Mouse (Mus musculus) liver, embryonic 13.5 days (tissue): ENCODE data around the gene Ampd1. TPM values are rescaled to one million over a fixed set of nuclear protein-coding genes. Genes with fewer than 3 reads are reported as not detected.

Experiments
- ATAC-seq: fragments of 200-750 bp; cut with Nextera tagmentation; 2 replicates; pipeline ENCODE4 v1.8.0; 2017; ENCODE audit warnings: low read depth, mild to moderate bottlenecking, moderate number of reproducible peaks, moderate library complexity
- DNase-seq: peaks from one replicate; pipeline ENCODE4 v3.0.0; 2022
- H3K27ac ChIP-seq: fragments of 300-500 bp; sonication (generic); 2 replicates; pipeline ENCODE4 v1.5.1; 2015; ENCODE audit warnings: moderate library complexity, mild to moderate bottlenecking, inconsistent platforms
- H3K27me3 ChIP-seq: fragments of 300-500 bp; sonication (generic); 2 replicates; pipeline ENCODE4 v1.6.1; 2015; ENCODE audit warnings: mild to moderate bottlenecking, inconsistent platforms
- H3K36me3 ChIP-seq: fragments of 300-500 bp; sonication (generic); 2 replicates; pipeline ENCODE4 v1.6.1; 2015; ENCODE audit warnings: mild to moderate bottlenecking, inconsistent platforms
- H3K4me1 ChIP-seq: fragments of 300-500 bp; sonication (generic); replicated peaks from 2 replicates; pipeline ENCODE4 v1.6.1; 2015; ENCODE audit warnings: inconsistent platforms
- H3K4me2 ChIP-seq: fragments of 300-500 bp; sonication (generic); 2 replicates; pipeline ENCODE4 v1.6.1; 2015; ENCODE audit warnings: inconsistent platforms, mild to moderate bottlenecking, moderate library complexity
- H3K4me3 ChIP-seq: fragments of 300-500 bp; sonication (generic); replicated peaks from 2 replicates; pipeline ENCODE4 v1.5.1; 2015; ENCODE audit warnings: mild to moderate bottlenecking, inconsistent platforms
- H3K9ac ChIP-seq: fragments of 300-500 bp; sonication (generic); 2 replicates; pipeline ENCODE4 v1.6.1; 2015; ENCODE audit warnings: mild to moderate bottlenecking, inconsistent platforms
- H3K9me3 ChIP-seq: fragments of 300-500 bp; sonication (generic); replicated peaks from 2 replicates; pipeline ENCODE4 v1.6.1; 2016; ENCODE audit warnings: inconsistent platforms
- WGBS: fragments of 180-500 bp; shearing (Covaris S2); methylation state at CpG from one replicate; pipeline ENCODE4 v1.1.7; 2015; ENCODE audit not compliant: insufficient replicate concordance; 5-methylcytosine and 5-hydroxymethylcytosine counted together
- polyA plus RNA-seq: library from polyadenylated mRNA; unstranded; fragments of >200 nt; fragmentation: Nextera tagmentation; extraction: Ambion mirVana; gene quantifications from 2 replicates; pipeline ENCODE4 v1.2.1, GENCODE M21; 2015

Gene Ampd1
- polyA plus RNA-seq, 1 experiment from 2014 or later: 0.38 TPM

DNA sequence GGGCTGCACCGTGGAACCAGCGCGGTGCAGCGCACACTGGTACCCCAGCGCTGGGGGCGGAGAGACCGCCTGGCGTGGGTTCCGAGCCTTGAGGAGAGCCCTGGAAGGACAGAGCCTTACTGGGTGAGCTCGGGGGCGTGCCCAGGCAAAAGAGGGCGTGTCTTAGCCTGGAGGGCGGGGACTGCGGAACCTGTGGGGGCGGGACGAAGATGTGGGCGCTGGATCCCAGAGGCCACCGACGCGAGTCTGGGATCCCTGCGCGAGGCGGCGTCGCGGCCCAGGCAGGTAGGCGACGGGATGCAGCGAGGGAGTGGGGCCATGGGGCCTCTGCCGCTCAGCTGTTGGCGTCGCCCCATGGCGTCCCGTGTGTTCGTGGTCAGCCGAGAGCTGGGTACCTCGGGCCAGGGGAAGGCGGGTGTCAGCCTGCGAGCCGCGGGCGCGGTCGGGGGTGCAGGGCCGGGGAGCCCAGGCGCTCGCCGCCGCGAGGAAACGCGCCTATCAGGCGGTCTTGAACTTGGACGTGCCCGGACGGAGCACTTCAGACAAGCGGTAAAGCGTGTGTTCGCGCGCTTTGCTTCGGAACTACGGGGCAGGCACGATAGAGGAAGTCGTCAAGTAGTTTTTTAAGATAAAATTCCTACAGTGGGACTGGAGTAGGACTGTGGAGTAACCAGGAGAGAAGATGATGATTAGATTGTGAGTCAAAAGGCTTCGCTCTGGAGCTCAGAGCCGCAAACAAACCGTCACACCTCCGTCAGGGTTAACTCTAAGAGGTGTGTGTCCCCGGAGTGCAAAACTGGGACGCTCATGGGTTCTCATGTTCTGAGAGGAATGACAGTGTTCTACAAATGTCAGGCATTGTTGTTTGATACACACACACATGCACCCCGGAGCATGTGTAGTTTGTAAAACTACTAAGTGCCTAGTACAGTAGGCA is 28.9 kb downstream of the Ampd1 start, which contains the start of gene Dennd2c:
Gene Dennd2c (plus strand): TSS at position 151 of the 937 bp plus-strand sequence.
- Histone ChIP-seq H3K9me3 (no peaks in the 10 kb centered on the region), H3K9ac (peak within 1 kb of the TSS; percentile 92), H3K27ac (peak within 1 kb of the TSS; percentile 94), H3K27me3 (no peaks in the 10 kb centered on the region), H3K36me3 (no peaks in the 10 kb centered on the region), H3K4me3 (peak within 1 kb of the TSS; percentile 90), H3K4me1 (peaks cover 50% of the 10 kb centered on the region), H3K4me2 (peak within 1 kb of the TSS; percentile 100)
- ATAC-seq (peak; percentile 93), DNase-seq (peak; percentile 98)
- 1% methylated on average over 72 of the region's 72 CpGs for WGBS

DNA sequence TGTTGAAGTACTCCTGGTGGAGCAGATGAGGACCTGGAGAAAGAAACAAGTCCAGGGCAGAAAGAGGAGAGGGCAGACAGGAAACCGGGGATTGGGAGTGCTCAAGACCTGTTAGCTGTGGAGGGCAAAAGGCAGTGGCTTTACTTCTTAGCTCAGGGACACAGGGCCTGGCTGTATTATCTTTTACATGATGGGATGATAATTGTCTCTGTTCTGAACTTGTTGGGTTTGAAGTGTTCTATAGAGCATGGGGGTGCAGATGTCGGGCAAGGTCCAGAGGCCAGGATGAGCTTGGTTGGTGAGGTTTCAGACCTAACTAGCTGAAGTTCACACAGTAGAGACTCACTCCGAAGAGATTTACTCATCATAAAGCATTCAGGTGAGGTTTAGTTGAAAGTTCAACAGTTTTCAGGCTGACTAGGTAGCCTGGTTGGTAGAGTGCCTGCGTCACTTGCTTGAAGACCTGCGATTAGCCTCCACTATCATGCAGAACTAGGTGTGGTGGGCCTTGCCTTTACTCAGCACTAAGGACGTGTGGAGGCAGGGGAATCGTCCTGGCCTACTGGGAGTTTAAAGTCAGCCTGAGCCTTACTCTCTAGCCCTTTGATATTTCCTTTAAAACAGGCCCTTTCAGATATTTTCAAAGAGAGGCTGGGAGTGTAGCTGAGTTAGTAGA is 33.9 kb downstream of the Ampd1 start:
- peaks cover 71% of the 10 kb centered on the region for H3K4me1 ChIP-seq
- DNase-seq (peak; percentile 25), ATAC-seq (peak; percentile 89)
- peak overlapping the region; percentile 82 for H3K27ac ChIP-seq
- peak overlapping the region; percentile 47 for H3K9ac ChIP-seq
- no peaks in the 10 kb centered on the region for H3K9me3 ChIP-seq
- peak overlapping the region; percentile 6; the same call in 1 of the 2 replicates for H3K4me3 ChIP-seq
- no peaks in the 10 kb centered on the region for H3K36me3 ChIP-seq
- H3K27me3 ChIP-seq: no peaks in the 10 kb centered on the region
- WGBS: 70% methylated on average over 7 of the region's 7 CpGs
- H3K4me2 ChIP-seq: peak overlapping the region; percentile 54

DNA sequence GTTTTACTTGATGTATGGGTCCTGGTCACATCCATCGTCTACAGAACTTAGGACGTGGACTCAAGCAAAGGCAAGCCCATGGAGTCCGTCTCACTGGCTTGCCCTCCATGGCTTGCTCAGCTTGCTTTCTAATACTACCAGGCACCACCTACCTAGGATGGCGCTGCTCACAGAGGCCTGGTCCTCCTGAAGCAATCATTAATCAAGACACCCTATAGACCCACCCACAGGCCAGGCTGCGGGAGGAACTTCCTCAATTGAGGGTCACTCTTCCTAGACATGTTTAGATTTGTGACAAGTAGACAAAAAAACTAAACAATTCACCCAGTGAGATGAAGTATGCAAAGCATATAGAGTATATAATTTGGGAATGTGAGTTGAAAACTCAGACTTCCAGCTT is 38.4 kb downstream of the Ampd1 start:
- DNase-seq (no peak), ATAC-seq (no peak)
- no peaks in the 10 kb centered on the region for H3K36me3 ChIP-seq
- 45% methylated on average over 5 of the region's 5 CpGs for WGBS
- H3K27me3 ChIP-seq: no peaks in the 10 kb centered on the region
- H3K9ac ChIP-seq: no peak overlapping the region
- no peak overlapping the region for H3K27ac ChIP-seq
- H3K4me3 ChIP-seq: no peak overlapping the region
- H3K9me3 ChIP-seq: no peaks in the 10 kb centered on the region
- no peak overlapping the region for H3K4me2 ChIP-seq
- H3K4me1 ChIP-seq: peaks cover 53% of the 10 kb centered on the region

DNA sequence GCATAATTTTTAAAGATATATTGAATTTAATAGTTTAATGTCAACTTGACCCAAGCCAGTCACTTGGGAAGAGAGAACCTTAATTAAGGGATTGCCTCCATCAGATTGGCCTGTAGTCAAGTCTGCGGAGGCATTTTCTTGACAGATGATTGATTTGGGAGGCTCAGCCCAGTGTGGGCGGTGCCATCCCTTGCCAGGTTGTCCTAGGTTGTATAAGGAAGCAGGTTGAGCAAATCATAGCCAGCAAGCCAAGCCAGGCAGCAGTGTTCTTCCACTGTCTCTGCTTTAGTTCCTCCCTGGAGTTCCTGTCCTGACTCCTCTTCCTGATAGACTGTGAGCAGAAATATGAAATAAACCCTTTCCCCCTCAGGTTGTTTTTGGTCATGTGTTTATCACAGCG is 49.8 kb downstream of the Ampd1 start:
- ATAC-seq: no peak
- peak overlapping the region; percentile 54 for H3K27ac ChIP-seq

DNA sequence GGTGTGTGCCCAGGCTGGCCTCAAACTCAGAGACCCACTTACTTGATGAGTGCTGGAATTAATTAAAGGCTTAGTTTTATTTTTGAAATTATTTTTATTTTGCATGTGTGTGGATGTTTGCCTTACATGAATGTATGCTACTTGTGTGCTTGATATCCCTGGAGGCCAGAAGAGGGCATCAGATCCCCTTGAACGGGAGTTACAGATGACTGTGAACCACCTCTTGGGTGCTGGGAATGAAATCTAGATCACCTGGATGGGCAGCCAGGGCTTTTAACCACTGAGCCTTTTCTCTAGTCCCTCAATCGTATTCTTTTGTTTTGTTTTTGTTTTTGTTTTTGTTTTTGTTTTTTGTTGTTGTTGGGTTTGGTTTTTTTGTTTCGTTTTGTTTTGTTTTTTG is 52.3 kb downstream of the Ampd1 start:
- H3K4me3 ChIP-seq: no peak overlapping the region
- 0 out of 2 replicates have a peak overlapping the region, but pooled peaks have one; percentile 33 for H3K9ac ChIP-seq
- DNase-seq: no peak
- H3K4me2 ChIP-seq: no peak overlapping the region
- H3K9me3 ChIP-seq: no peaks in the 10 kb centered on the region
- WGBS: 92% methylated on average over 3 of the region's 3 CpGs
- H3K36me3 ChIP-seq: peaks cover 5% of the 10 kb centered on the region; the same call in 1 of the 2 replicates
- H3K27ac ChIP-seq: no peak overlapping the region
- ATAC-seq: no peak
- H3K27me3 ChIP-seq: no peaks in the 10 kb centered on the region
- peaks cover 76% of the 10 kb centered on the region for H3K4me1 ChIP-seq

More for the DNA sequence above, 49.8 kb downstream of the Ampd1 start:
- no peak for DNase-seq
- Histone ChIP-seq H3K9ac (no peak overlapping the region), H3K4me3 (no peak overlapping the region), H3K9me3 (no peaks in the 10 kb centered on the region), H3K4me1 (peaks cover 70% of the 10 kb centered on the region), H3K36me3 (peaks cover 5% of the 10 kb centered on the region; the same call in 1 of the 2 replicates), H3K27me3 (no peaks in the 10 kb centered on the region), H3K4me2 (no peak overlapping the region)
- 75% methylated on average over 3 of the region's 3 CpGs for WGBS

DNA sequence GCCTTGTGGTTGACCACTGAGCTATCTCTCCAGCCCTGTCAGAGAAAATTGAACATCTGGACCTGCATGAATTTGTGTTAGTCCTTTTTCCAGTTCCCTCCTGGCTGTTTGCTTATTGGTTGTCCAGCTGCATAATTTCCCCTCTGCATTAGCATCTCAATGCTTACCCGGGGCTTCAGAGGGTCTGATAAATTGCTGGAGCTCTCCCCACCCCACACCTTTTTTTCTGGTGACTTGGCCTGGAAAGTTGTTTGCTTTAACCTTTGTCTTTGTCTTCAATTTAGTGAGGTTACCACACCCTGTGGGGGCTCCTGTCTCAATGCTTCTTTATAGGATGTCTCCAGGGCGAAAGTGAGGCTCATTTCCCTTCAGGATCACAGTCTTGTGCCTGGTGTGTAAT is 53.4 kb downstream of the Ampd1 start:
- WGBS: 62% methylated on average over 2 of the region's 2 CpGs
- H3K4me2 ChIP-seq: no peak overlapping the region

DNA sequence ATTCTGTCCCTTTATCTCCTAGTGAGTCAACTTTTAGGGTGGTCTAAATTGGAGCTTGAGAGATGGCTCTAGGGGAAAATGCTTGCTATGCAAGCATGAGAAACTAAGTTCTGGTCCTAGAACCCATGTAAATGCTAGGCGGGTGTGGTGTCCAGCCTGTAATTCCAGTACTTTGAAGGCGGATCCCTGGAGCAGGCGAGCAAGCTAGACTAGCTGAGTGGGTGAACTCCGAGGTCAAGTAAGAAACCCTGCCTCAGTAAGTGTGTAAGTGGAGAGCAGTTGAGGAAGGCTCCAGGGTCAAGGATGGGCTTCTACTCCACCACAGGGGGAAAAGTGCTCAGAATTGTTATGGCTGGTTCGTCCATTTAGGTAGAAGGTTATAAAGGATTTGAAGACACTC is 53.9 kb downstream of the Ampd1 start:
- DNase-seq (no peak), ATAC-seq (no peak)
- no peaks in the 10 kb centered on the region for H3K27me3 ChIP-seq
- H3K36me3 ChIP-seq: peaks cover 20% of the 10 kb centered on the region
- H3K9me3 ChIP-seq: no peaks in the 10 kb centered on the region
- no peak overlapping the region for H3K4me2 ChIP-seq
- 83% methylated on average over 5 of the region's 5 CpGs for WGBS
- H3K4me3 ChIP-seq: no peak overlapping the region
- 0 out of 2 replicates have a peak overlapping the region, but pooled peaks have one; percentile 7 for H3K9ac ChIP-seq
- H3K27ac ChIP-seq: peak overlapping the region; percentile 98
- peaks cover 82% of the 10 kb centered on the region for H3K4me1 ChIP-seq

More for the DNA sequence above, 53.4 kb downstream of the Ampd1 start:
- no peaks in the 10 kb centered on the region for H3K9me3 ChIP-seq
- H3K4me3 ChIP-seq: no peak overlapping the region
- no peaks in the 10 kb centered on the region for H3K27me3 ChIP-seq
- H3K27ac ChIP-seq: peak overlapping the region; percentile 98
- peaks cover 14% of the 10 kb centered on the region for H3K36me3 ChIP-seq
- 0 out of 2 replicates have a peak overlapping the region, but pooled peaks have one; percentile 4 for H3K9ac ChIP-seq
- H3K4me1 ChIP-seq: peaks cover 79% of the 10 kb centered on the region
- ATAC-seq (no peak), DNase-seq (no peak)

DNA sequence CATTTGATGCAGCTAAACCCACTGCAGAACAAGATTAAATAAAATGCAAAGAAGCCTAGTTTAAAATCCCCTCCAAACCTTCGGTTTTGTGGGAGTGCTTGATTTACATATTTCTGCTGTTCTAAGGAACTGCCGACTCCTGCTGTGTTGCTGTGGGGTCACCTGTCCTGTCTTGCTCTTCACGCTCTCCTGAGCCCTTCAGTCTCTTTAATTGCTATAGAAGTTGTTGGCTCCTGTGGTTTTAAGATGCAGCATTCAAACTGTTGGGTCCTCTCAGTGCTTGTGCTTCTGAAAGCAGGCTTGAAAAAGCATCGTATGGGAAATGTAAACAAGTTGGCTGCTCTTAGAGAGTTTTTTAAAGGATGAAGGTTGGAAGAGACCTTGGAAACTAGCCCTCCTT is 54.4 kb downstream of the Ampd1 start:
- Histone ChIP-seq H3K4me2 (peak overlapping the region; percentile 67), H3K9ac (peak overlapping the region; percentile 69)
- 61% methylated on average over 4 of the region's 4 CpGs for WGBS

DNA sequence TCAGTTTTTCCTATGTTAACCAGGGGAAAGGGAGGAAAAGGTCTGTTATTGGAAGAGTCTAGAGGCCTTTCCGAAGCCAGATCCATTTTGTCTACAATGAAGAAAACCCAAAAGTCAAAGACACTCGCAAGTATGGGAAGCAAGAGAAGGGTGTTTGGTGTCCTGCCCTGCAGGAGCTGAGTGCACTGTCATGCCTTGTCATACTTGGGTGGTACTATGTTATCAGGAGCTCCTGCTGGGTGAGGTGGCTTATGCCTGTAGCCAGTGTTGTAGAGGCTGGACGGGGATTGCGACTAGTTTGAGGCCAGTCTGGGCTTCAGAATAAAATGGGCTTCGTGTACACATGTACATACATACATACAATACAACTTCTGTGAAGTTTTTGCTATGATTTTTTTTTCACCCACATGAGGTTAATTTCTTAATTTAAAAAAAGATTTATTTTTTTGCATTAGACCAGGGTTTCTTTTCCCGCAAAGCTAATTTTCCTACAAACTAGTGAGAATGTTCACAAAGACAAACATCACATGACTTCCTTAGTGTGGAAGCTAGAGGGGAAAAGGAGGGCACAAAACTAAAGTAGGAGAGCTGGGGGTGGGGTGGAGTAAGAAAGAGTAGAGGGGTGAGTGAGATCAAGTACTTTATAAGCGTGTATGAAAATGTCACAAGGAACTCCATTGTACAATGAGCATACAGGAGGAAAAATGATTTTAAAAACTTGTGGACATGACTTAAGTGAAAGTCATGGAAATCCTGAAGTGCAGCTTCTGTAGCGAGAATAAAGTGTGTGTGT is 55.7 kb downstream of the Ampd1 start:
- DNase-seq: peak; percentile 88
- H3K9ac ChIP-seq: peak overlapping the region; percentile 74
- WGBS: 14% methylated on average over 8 of the region's 8 CpGs

More for the DNA sequence above, 54.4 kb downstream of the Ampd1 start:
- Histone ChIP-seq H3K4me3 (no peak overlapping the region), H3K36me3 (peaks cover 25% of the 10 kb centered on the region), H3K27ac (peak overlapping the region; percentile 98), H3K4me1 (peaks cover 83% of the 10 kb centered on the region), H3K9me3 (no peaks in the 10 kb centered on the region), H3K27me3 (no peaks in the 10 kb centered on the region)
- ATAC-seq: no peak
- no peak for DNase-seq

DNA sequence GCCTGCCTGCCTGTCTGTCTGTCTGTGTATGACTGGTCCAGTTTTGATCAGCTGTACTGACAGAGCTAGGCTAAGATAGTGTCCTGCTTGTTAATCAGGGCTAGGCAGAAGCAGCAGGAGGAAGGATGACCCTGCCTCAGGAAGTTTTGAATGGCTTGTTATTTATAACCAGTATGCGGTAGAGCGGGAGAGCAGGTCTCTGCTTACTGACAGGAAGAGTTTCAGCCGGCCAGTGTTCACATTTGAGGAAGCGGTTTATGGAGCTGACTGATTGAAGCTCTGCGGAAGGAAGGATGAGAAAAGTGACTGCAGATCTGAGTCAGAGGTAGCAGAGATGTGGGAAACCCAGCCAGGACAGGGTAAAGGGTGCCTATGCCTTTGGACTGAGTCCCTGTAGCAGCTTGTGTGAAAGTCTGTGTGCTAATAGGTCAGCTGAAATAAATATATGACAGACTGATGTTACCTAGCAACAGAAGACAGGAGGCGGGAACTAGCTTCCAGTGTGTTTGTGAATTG is 56.5 kb downstream of the Ampd1 start:
- Histone ChIP-seq H3K4me3 (peak overlapping the region; percentile 58), H3K4me2 (peak overlapping the region; percentile 67), H3K36me3 (peaks cover 34% of the 10 kb centered on the region), H3K4me1 (peaks cover 78% of the 10 kb centered on the region), H3K27ac (peak overlapping the region; percentile 98), H3K9ac (peak overlapping the region; percentile 74), H3K9me3 (no peaks in the 10 kb centered on the region), H3K27me3 (no peaks in the 10 kb centered on the region)
- DNase-seq (peak; percentile 71), ATAC-seq (peak; percentile 92)
- 18% methylated on average over 6 of the region's 6 CpGs for WGBS

More for the DNA sequence above, 55.7 kb downstream of the Ampd1 start:
- peaks cover 34% of the 10 kb centered on the region for H3K36me3 ChIP-seq
- peaks cover 78% of the 10 kb centered on the region for H3K4me1 ChIP-seq
- no peaks in the 10 kb centered on the region for H3K9me3 ChIP-seq
- ATAC-seq: peak; percentile 95
- H3K27me3 ChIP-seq: no peaks in the 10 kb centered on the region
- peak overlapping the region; percentile 58 for H3K4me3 ChIP-seq
- peak overlapping the region; percentile 98 for H3K27ac ChIP-seq
- H3K4me2 ChIP-seq: peak overlapping the region; percentile 67
